Mouse (Mus musculus) ovary, adult 18-20 months (tissue): ENCODE data around the gene Nebl.
"Not testable (repeated sequence)": the region's sequence is repeated elsewhere in the genome, so short reads cannot be mapped to it uniquely, and the experiment has no call there.

Experiments used
- DNase-seq: peaks from one replicate; pipeline ENCODE4 v3.0.0; 2022; ENCODE audit warnings: low spot score, mixed read lengths

The Nebl gene

GRCm38 (mm10) chr2:17405899-17406531 is 325.2 kb downstream of the Nebl start:
- DNase-seq: no peak

- DNase-seq: no peak
Observed at GRCm38 (mm10) chr2:17402511-17402910, 328.8 kb downstream of the Nebl start.

GRCm38 (mm10) chr2:17396235-17396634 is 335.0 kb downstream of the Nebl start:
- no peak for DNase-seq

- no peak for DNase-seq
Observed at GRCm38 (mm10) chr2:17391389-17391788, 339.9 kb downstream of the Nebl start.

- no peak for DNase-seq
Observed at GRCm38 (mm10) chr2:17390513-17391200, 340.6 kb downstream of the Nebl start.

GRCm38 (mm10) chr2:17389886-17390285 is 341.4 kb downstream of the Nebl start:
- no peak for DNase-seq

GRCm38 (mm10) chr2:17389379-17389778 is 341.9 kb downstream of the Nebl start:
- no peak for DNase-seq

GRCm38 (mm10) chr2:17382227-17382626 is 349.0 kb downstream of the Nebl start:
- DNase-seq: no peak

- DNase-seq: no peak
Observed at GRCm38 (mm10) chr2:17375916-17376315, 355.3 kb downstream of the Nebl start.

- DNase-seq: no peak
Observed at GRCm38 (mm10) chr2:17365671-17366070, 365.6 kb downstream of the Nebl start.

GRCm38 (mm10) chr2:17364971-17365548 is 366.2 kb downstream of the Nebl start:
- no peak for DNase-seq

GRCm38 (mm10) chr2:17363337-17364216 is 367.7 kb downstream of the Nebl start:
- no peak for DNase-seq

GRCm38 (mm10) chr2:17362181-17362580 is 369.1 kb downstream of the Nebl start:
- no peak for DNase-seq

- DNase-seq: no peak
Observed at GRCm38 (mm10) chr2:17344643-17345042, 386.6 kb downstream of the Nebl start.

- DNase-seq: no peak
Observed at GRCm38 (mm10) chr2:17335451-17335850, 395.8 kb downstream of the Nebl start.

- no peak for DNase-seq
Observed at GRCm38 (mm10) chr2:17326590-17326989, 404.7 kb downstream of the Nebl start.

- peak; percentile 21 for DNase-seq
Observed at GRCm38 (mm10) chr2:17316850-17317249, 414.4 kb downstream of the Nebl start.

- DNase-seq: no peak
Observed at GRCm38 (mm10) chr2:17301379-17301778, 429.9 kb downstream of the Nebl start.

- DNase-seq: no peak
Observed at GRCm38 (mm10) chr2:17297496-17297895, 433.8 kb downstream of the Nebl start.

- DNase-seq: not testable (repeated sequence)
Observed at GRCm38 (mm10) chr2:17295257-17295656, 436.0 kb downstream of the Nebl start.
